Mouse (Mus musculus): ENCODE measurements around the gene Olfr1324.
"Not testable (repeated sequence)": the region's sequence is repeated elsewhere in the genome, so short reads cannot be mapped to it uniquely, and the experiment has no call there.

Gene Olfr1324

GRCm38 (mm10) chrX:50428398-50428797 lies at the start of gene Olfr1324:
Gene Olfr1324, minus strand, starts transcription at chrX:50428498.
- DNase-seq (ENCODE audit: low read depth, low spot score) = no peak

- DNase-seq (ENCODE audit: low read depth, low spot score) = not testable (repeated sequence)
Observed at GRCm38 (mm10) chrX:50470341-50470740, 42.0 kb upstream of the Olfr1324 start.

GRCm38 (mm10) chrX:50456136-50456535 lies 27.8 kb upstream of the Olfr1324 start:
- DNase-seq (ENCODE audit: low read depth, low spot score) = no peak

- DNase-seq (ENCODE audit: low read depth, low spot score) = no peak
Observed at GRCm38 (mm10) chrX:50443352-50443751, 15.1 kb upstream of the Olfr1324 start.

- peak; percentile 12 for DNase-seq (ENCODE audit: low read depth, low spot score)
Observed at GRCm38 (mm10) chrX:50442696-50443095, 14.4 kb upstream of the Olfr1324 start.

- DNase-seq (ENCODE audit: low read depth, low spot score) = no peak
Observed at GRCm38 (mm10) chrX:50432499-50432898, 4.2 kb upstream of the Olfr1324 start.

GRCm38 (mm10) chrX:50427712-50428328 lies 478 bp downstream of the Olfr1324 start:
- DNase-seq (ENCODE audit: low read depth, low spot score) = no peak

- DNase-seq (ENCODE audit: low read depth, low spot score) = peak; percentile 94
Observed at GRCm38 (mm10) chrX:50425899-50426436, 2.3 kb downstream of the Olfr1324 start.

- not testable (repeated sequence) for DNase-seq (ENCODE audit: low read depth, low spot score)
Observed at GRCm38 (mm10) chrX:50410361-50410760, 17.9 kb downstream of the Olfr1324 start.

- not testable (repeated sequence) for DNase-seq (ENCODE audit: low read depth, low spot score)
Observed at GRCm38 (mm10) chrX:50390616-50391015, 37.7 kb downstream of the Olfr1324 start.

GRCm38 (mm10) chrX:50374978-50375377 lies 53.3 kb downstream of the Olfr1324 start:
- DNase-seq (ENCODE audit: low read depth, low spot score) = no peak

Data from brain, adult 2 months (tissue).